Mouse (Mus musculus) induced T-regulatory cell, adult 2 months (primary cell): ENCODE results near the gene Snd1.

Experiments
- DNase-seq: peaks from one replicate; pipeline ENCODE4 v3.0.0-alpha.2; 2012; ENCODE audit warnings: low read depth

Gene Snd1

GRCm38 (mm10) chr6:28640088-28640487 lies 165.1 kb downstream of the Snd1 start:
- DNase-seq: no peak

- DNase-seq: no peak
These were observed 168.0 kb downstream of the Snd1 start for GRCm38 (mm10) chr6:28642909-28643308.

DNA sequence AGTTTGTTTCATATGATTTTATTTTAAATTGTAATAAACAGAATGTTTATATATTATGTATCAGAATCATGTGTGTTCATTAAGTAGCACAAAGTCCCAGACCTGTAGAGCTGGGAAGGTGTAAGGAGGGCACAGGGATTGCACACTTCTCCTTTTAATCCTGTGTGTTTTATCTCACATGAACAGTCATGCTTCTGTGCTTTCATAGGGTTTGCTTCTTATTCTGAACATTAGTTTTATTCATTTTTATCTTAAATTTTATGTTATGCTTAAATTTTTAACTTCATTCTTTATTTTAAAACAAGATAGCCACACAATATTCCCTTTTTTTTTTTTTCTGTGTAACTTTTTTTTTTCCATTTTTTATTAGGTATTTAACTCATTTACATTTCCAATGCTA lies 170.3 kb downstream of the Snd1 start:
- DNase-seq: no peak

GRCm38 (mm10) chr6:28656511-28656910 lies 181.6 kb downstream of the Snd1 start:
- no peak for DNase-seq

DNA sequence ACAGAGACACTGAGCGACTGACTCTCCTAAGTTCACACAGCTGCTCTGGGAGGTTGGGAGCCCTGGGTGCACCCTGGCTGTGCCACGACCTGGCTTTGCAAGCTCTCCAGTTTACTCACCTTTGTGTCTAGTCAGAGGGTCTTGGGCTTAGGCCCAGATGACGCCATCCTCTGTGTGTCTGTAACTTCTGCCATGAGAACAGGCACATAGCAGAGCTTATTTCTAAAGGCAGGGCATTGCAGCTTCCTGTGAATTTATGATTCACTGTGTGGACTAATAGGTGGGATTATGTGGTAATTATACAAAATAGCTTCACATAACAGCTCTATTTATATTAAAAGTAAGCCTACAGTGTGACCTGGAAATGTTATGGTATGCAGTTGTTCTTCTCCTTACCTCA lies 188.1 kb downstream of the Snd1 start:
- no peak for DNase-seq

DNA sequence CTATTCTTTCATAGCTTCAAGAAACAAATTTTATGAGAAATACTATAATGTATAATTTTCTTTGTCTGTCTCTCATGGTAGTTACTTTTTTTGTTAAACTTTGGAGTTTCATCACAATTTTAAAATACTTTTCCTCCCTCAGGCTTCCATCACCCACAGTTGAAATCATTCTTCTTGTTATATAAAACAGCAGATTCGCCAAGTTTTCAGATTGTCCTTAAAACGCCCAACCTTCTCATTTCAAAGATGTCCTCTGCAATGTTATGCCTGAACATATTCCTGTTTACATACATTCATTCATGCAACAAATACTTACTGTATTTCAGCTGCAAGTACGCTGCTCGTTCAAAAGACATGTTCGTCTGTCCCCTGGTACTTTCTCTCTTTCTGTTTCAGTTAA lies 188.7 kb downstream of the Snd1 start:
- DNase-seq: no peak

DNA sequence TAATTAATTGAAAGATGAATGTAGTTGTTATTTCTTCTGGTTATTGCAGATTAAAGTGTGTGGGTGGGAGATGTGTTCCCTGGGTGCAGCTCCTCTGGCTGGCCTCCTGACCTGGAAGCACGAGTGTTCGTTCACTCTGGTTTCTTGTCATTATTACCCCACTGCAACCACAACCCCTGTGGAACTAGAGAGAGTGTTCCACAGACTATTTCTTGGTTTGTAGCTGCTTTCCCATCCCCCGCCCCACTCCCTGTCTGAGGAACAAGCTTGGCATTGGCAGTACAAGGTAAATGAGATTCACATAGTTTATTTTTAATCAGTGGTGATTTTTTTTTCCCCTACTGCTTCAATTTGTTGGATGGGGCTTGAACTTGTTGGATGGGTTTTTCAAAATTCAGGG lies 189.8 kb downstream of the Snd1 start:
- DNase-seq: no peak

DNA sequence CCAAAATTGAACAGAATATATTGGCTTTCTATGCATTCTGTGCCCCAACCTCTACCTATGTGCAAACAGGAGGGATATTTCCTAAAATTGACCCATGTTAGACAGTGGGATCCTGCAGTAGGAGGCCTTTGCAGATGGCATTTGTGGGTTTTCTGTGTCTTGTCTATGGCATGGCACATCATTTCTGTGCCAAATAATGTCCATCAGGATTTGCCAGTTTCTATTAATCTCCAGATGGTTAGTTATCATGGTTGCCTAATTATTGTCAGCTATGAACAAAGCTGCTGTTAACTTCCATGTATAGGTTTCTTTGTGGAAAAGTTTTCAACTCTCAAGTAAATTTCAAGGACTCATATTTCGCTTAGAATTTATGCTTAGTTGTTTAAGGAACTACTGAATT lies 192.6 kb downstream of the Snd1 start:
- no peak for DNase-seq

- no peak for DNase-seq
These were observed 194.3 kb downstream of the Snd1 start for GRCm38 (mm10) chr6:28669251-28669650.

- DNase-seq: no peak
These were observed 197.4 kb downstream of the Snd1 start for GRCm38 (mm10) chr6:28672388-28672787.

- DNase-seq: no peak
These were observed 199.7 kb downstream of the Snd1 start for GRCm38 (mm10) chr6:28674686-28675085.

DNA sequence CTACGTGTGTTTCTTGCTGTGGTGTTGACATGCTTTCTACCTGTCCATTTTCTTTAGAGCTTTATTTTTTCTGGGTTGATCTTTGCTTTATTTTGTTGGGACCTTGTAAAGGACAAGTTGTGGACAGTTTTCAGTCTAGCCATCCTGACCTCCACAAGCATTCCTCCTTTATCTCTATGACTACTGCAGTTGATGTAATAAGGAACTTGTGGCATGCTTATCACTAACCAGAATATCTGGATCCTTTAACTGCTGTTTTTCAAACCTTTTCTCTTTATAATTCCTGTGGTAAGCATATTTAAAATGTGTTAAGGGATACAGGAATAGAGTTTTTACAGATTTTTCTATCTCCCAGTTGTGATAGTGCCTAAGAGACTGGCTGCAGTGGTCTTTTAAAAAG lies 204.0 kb downstream of the Snd1 start:
- DNase-seq: no peak

- DNase-seq: no peak
These were observed 205.6 kb downstream of the Snd1 start for GRCm38 (mm10) chr6:28680537-28680936.

- DNase-seq: no peak
These were observed 206.8 kb downstream of the Snd1 start for GRCm38 (mm10) chr6:28681521-28682457.

DNA sequence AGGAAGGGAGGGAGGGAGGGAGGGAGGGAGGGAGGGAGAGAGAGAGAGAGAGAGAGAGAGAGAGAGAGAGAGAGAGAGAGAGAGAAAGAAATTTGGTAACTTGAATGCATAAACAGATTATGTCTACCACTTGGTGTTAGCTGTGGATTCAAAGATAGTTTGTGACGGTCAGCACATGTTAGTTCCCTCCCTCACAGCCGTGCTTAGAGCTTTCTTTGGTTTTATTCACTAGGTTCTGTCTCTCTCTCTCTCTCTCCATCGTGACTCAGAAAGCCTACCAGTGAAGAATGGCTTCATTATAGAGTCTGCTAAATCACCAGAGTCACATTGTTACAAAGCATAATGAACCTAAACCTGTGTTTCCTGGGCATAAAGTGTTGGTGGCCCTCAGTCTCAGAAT lies 210.1 kb downstream of the Snd1 start:
- DNase-seq: no peak

DNA sequence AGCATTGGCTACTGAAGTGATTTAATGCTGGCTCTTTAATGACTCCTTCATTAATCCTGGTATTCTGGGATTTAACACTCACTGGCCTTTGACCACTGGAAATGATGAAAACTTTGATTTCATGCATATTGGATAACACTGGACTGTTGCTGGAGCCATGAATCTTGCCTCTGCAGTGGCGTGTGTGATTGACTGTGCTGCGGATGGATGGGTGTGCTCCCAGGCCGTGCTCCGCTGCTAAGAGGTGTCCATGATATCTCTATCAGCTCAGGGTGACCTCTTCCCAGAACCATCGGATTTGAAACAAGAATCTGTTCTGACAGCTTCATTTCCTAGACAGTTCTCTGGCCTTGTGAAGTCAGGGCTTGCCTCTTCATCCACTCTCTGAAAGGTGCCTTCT lies 210.8 kb downstream of the Snd1 start:
- no peak for DNase-seq

DNA sequence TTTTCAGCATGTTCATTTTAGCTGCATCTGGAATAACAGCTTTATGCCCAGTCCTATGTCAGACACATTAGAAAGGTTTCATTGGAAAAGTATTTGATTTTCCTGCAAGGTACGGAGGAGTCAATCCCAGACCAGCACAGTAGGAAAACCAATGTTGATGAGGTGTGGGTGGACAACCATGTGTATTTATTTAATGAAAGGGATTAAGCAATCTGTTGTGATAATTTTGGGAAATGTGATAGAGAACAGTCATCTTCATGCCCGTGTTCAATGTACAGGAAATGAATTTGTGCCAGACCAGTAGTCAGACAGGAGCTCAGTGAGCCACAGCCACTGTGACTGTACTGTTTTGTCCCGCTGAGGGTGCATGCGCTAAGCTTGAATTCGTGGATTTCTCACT lies 212.8 kb downstream of the Snd1 start:
- no peak for DNase-seq

DNA sequence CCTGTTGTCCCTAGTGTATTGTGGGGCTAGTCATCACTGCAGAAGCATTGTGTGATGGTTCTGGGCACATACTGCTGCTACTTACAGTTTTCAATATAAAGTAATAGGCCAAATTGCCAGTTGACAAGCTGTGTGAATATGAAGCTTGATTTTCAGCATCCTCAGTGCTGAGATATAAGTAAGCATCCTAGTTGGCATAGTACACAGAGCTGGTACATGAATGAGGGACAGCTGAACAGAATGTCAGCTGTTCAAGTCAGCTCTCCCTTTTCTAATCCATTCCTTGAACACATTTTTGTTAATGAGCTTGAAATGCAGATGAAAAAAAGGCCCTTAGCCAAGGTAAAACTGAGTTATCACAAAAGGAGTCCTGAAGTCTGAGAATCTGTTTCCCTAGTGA lies 217.7 kb downstream of the Snd1 start:
- DNase-seq: no peak

DNA sequence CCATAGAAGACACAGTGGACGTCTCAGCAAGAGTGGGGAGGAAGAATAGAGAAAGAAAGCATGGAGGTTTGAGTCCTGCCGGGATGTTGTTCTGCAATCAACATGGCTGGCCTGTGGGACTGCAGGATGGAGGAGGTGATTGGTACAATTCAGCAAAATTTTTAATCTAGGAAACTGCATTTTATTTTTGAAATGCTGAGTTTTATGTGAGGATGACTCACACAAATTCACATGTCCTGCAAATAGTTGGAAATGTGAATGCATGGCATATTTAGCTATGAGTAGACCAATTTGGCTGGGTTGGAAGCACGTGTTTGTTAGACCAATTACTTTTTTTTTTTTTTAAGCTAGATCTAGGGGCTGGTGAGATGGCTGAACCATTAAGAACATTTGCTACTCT lies 222.3 kb downstream of the Snd1 start:
- no peak for DNase-seq

DNA sequence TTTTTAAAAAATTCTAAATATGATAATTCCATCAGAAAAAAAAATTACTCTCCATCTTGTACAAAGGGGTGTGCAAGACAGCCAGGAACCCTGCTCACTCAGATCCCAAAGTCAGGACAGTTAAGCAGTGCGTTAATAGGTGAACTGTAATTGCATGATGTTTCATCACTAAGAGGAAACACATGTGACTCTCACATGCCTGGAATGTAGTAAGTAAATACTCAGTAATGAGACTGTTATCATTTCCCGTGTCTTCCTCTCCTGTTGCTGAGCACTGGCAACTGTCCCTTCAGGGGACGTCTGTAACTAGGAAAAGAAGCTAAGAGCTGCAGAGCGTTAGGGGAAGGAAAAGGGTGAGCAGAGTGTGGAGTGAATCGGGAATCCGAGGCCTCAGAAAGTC lies 229.7 kb downstream of the Snd1 start:
- no peak for DNase-seq

DNA sequence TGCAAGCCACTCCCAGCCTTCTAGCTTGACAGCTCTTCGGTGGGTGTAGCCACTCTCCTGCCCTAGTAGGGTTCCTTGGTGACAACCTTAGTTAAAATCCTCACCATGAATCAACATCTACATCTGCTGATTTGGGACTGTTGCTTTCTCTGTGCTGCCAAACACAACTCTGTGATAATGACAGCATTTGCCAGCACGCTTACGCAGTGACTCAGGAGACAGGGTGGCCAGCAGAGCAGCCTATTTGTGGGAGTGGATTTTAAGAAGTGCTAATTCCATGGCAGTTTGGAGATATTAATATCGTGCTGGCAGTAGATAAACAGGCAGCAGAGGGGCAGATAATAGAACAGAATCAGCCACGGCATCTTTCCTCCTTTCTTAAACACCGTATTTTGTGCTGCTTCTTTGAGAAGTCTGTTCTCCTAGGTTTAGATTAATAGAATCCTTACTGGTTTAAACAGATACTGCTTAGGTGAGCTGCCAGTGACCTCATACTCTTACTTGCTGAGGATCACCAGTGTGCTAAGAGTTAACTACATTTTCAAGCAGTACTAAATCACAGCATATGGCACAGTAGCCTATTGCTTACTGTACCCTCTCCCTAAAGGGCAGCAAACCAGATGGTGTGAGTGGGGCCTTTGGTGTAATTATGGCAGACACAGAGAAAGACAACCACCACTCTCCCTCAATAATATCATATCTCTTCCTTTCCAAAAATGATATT lies 230.6 kb downstream of the Snd1 start:
- no peak for DNase-seq

DNA sequence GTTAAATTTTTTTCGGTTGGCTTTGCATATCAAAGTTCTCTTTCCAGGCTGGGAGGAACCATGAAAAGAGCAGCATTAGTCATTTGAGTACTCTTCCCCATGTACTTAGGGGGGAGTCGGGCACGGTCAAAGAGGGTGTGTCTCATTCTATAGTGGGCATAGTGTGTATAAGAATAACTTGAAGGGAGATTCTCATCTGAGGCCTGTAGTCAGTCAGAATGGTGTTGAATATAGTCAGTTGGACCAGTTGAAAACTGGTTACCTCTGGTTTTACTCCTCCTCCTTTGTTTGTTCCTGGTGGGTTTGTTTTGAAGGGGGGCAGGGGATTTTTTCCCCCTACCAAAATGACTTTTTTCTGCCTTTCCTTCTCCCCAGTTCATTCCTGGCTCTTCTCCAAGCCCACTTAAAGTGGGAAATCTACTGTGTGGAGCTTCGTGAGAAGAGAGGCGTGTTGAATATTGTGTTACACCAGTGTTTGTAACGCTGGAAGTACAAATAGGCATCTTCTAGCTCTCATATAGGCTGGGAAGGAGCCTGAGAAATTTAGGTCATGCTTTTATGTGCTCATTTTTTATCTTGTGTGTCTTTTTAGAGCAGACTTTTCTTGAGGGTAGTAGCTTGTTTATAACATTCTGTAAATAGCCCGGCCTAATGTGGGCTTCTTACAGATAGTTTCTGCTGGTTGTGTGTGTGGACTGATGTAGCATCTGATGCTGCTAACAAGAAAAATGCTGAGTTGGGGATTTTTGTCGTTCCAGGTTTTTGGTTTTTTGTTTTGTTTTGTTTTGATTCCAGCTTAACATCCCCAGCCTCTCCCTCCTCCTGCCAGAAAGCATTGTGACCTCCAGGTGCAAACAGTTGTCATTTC lies 231.4 kb downstream of the Snd1 start:
- DNase-seq: no peak
